Mouse (Mus musculus) retina, postnatal 7 days (tissue): Measurements from ENCODE around the gene Smco2.
"Not testable (repeated sequence)": the region's sequence is repeated elsewhere in the genome, so short reads cannot be mapped to it uniquely, and the experiment has no call there.

Experiments
- DNase-seq: peaks from one replicate; pipeline ENCODE4 v3.0.0-alpha.2; 2012; ENCODE audit warnings: low read depth, low spot score

Gene Smco2

GRCm38 (mm10) chr6:146857386-146857785 is 7.5 kb downstream of the Smco2 start:
- no peak for DNase-seq

DNA sequence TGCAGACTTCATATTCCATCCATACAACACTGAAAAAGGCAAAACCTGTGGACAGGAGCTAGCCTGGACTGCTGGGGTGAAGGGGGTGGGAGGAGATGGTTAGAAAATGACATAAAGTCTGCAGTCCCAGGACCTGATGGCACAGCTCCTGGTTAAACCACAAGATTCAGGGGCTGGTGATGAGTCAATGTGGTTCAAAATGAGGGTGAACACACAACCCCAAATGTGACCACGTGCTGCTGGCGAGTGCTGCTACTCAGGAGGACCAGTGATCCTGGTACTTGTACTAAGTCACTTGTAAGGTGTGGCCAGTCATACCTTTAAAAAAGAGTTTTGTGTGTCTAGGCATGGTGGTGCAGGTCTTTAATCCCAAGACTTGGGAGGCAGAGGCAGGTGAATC is 13.2 kb downstream of the Smco2 start:
- no peak for DNase-seq

- DNase-seq: not testable (repeated sequence)
Measured at GRCm38 (mm10) chr6:146864370-146864769, 14.5 kb downstream of the Smco2 start.

GRCm38 (mm10) chr6:146865701-146866100 is 15.8 kb downstream of the Smco2 start:
- DNase-seq: no peak

GRCm38 (mm10) chr6:146871975-146872374 is 22.1 kb downstream of the Smco2 start:
- no peak for DNase-seq

GRCm38 (mm10) chr6:146874415-146874814 is 24.5 kb downstream of the Smco2 start:
- DNase-seq: no peak

GRCm38 (mm10) chr6:146876820-146877219 is 26.9 kb downstream of the Smco2 start:
- no peak for DNase-seq

- DNase-seq: no peak
Measured at GRCm38 (mm10) chr6:146877425-146878045, 27.6 kb downstream of the Smco2 start.

DNA sequence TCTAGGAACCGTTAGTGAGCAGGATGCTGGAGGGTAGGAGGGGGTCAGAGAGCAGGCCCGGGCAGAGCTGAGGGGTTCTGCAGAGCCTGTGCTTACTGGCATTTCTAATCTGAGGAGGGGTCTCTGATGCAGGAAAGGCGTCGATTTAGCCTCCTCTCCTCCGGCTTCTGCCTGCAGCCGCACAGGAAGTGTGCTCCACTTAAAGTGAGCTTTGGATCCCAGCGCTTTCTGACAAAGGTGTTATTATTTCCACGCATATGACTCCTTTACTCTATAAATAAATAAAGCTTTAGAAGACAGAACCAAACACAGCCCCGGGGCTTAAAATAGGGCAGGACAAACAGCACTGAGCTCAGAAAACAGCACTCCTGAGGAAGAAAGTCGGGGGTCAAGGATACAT is 29.0 kb downstream of the Smco2 start:
- DNase-seq: no peak

DNA sequence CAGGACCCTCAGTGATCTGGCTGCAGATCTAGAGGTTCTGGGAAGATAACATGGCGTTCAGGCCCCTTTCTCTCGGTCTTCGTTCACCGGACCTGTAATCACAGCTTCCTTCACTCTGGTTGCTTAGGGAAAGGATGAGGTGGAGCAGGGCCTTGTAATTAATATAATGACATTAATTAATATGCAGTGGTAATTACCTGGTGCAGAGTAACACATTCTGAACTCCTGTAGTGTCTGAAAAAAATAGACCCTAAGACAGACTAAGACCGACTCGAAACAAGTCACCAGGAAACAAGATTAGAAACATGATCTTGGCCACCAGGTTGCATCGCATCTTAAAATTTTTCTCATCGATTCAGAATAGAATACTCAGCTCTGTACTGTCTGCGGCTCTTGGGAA is 30.0 kb downstream of the Smco2 start:
- no peak for DNase-seq

GRCm38 (mm10) chr6:146880296-146880695 is 30.4 kb downstream of the Smco2 start:
- DNase-seq: no peak

- DNase-seq: no peak
Measured at GRCm38 (mm10) chr6:146881896-146882770, 32.2 kb downstream of the Smco2 start.

DNA sequence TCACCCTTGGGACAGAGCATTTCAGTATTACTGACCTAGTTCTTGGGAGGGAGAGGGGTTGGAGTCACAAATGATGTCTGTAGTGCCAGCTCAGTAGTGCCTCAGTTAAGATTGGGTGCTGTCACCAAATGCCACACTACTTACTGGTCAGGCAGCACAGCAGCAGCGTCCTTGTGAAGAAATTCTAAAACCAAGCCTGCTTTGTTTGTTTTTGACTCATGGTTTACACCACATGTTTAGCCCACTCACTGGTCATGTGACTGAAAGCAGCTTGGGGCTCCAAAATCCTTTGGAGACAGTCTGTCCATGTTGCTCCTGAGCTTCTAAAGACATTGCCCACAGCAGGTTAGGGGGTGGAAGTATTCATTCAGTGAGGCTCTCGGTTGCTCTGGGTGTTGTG is 33.5 kb downstream of the Smco2 start:
- DNase-seq: no peak

GRCm38 (mm10) chr6:146884171-146884570 is 34.3 kb downstream of the Smco2 start:
- no peak for DNase-seq

DNA sequence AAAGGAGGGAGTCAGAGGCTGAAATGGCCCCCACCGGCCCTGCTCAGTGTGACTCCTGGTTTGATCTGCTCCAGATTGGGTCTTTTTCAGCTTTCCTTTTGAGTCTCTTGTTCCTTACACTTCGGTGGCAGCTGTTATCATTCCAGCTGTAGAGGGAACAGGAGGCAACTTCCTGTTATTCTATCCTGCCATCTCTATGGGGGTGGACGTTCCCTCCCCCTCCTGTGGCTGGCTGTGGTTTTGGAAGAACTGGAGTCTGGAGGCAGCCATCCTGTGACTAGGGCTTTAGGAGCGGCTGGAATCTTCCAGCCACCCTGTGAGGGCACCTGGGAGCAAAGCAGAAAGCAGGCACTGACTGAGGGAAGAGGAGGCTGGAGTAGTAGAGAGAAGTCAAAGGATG is 34.9 kb downstream of the Smco2 start:
- DNase-seq: no peak

DNA sequence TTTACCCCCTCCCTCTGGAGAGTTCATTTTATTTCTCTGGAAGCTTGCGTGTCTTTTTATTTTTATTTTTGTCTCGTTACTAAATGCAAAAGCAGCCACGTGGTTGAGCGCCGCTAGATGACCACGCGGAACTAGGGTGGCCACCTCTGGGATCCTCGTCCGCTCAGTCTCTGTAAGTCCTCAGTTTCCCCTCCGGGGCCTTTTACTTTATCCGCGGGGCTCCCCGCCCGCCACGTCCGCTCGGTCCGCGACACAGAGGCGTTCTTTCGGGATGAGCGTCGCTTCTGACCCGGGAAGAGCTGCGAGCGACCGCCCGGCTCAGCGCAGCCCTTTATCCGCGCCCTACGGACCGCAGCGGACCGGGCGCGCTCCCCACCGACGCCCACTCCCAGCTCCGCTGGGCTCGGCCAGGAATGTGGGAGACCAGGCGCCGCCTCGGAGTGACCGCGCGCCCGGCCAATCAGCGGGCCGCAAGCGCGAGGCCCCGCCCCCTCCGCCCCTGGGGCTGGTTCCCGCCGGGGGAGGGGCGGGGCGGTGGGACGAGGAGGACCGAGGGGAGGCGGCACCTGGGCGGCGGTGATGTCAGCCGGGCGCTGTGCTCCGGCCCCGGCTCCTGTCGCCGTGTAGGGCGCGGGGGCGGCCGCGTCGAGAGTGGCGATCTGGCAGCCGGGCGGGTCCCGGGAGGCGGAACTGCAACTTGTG is 38.2 kb downstream of the Smco2 start, which contains the start of gene Ppfibp1:
Ppfibp1 (plus strand) TSS at position 530 of the 702 bp plus-strand sequence.
- peak; percentile 86 for DNase-seq

DNA sequence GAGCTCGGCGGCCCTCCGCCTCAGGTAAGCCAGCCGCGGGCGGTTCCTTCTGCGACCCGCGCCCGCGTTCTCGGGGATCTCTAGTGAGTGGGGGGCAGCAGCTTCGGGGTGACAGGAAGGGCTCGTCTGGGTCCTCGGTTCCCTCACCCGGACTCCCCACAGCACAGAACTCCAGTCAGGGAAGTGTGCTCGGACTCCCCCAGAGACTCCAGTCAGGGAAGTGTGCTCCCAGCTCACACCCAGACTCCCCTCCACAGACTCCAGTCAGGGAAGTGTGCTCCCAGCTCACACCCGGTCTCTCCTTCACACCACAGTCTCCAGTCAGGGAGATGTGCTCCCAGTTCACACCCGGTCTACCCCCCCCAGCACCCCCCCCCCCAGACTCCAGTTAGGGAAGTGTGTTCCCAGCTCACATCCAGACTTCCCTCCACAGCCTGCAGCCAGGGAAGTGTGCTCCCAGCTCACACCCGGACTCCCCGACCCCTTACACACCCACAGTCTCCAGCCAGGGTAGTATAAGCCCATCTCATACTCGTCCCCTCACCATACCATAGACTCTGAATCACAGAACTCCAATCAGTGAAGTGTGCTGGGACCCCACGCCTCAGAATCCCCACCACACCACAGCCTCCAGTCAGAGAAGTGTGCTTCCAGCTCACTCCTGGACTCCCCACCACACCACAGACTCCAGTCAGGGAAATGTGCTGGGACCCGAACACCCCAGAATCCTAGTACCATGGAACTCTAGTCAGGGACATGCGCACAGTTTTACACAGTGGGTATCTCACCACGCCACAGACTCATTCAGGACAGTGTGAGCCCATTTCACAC is 39.0 kb downstream of the Smco2 start:
- DNase-seq: no peak

DNA sequence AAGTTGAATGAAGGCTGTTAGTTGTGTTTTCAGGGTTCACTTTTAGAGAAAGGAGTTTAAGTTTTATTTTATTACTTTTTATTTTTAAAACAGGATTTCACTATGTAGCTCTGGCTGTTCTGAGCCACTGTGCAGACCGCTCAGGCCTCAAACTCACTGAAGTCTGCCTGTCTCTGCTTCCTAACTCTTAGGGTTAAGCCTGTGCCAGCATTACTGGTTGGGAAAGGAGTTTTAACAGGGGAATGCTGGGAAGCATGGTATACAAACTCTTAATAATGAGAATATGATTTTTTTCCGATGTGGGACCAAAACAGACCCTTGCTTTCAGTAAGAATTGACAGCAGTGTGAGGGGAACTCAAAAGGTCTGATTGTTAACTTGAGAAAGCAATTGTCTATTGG is 40.3 kb downstream of the Smco2 start:
- no peak for DNase-seq

GRCm38 (mm10) chr6:146890633-146891032 is 40.7 kb downstream of the Smco2 start:
- DNase-seq: no peak

DNA sequence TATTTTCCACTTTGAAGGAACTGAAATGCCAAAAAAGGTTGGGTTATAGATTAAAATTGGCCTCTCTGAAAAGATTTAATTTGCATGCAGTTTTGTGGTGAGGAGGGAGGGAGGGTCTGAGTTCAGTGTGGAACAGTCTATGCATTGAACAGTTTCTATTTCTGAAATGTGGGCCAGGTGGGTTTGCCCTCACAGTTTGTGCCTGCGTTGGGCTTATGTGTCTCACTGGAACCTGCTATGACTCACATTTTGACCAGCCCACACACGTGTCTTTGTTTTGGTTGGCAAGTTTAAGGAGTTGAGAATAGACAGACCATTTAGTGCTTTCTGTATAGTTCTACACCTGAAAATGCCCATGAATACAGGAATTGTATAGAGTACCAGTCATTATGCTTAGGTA is 44.0 kb downstream of the Smco2 start:
- DNase-seq: no peak

DNA sequence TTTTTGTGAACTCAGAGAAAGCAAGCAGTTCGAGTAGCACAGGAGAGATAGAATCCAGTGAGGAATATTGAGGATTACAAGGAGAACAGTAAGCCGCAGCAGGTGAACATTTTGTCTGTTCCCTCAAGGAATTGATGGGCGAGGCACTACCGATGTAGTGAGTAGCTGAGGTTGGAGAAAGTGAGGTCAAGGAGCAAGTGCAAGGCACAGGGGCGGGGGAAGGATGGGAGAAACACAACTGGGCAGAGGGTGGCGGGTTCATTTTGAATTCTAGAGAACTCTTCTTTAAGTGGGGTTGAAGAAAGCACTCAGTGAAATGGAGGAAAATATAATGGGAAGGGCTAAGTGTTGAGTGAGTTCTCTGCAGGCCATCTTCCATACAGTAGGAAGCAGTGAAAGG is 48.8 kb downstream of the Smco2 start:
- DNase-seq: no peak

GRCm38 (mm10) chr6:146899647-146900046 is 49.7 kb downstream of the Smco2 start:
- DNase-seq: no peak
